Comparison of ENCODE assay signal across 9 mouse cellular contexts in the genomic region with DNA sequence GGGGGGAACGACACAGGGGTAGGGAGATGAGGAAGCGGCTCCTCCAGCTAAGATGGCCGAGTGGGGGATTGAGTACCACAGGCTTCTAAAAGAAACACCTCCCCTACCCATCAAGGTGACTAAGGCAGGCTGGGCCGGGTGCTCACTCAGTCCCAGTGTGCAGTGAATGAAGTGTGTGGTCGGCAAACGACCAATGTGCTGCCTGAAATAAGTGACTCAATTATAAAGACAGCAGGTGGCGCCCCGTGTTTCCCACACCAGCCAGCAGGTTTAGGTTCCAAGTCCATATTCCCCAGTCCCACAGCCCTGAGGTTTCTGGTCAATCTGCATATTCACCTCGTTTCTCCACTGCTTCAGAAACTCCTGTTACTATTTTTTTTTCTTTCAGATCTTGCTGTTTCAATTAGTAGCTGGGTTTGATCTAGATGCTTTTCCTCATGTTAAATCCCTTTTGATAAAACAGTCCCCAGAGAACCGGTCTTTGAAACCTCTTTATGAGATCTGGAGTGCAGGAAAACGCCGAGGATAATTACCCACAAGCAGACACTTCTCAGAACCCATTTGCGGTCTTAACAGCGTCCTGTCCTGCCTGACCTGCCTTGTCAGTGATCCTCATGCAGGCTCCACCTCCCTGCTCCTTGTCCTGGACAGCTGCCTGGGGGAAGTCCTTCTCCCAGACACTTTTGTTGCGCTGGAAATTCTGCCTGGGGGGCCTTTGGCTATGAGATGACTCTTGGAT. TPM values are rescaled to one million over a fixed set of nuclear protein-coding genes. Genes with fewer than 3 reads are reported as not detected.
A peak's percentile ranks its signal among the peaks of the same experiment; 100 is the strongest.
DNase-seq lines count a peak whose midpoint lies in the region; ATAC-seq lines count a peak whose summit lies in the region.
"Had no signal": no experiment of that assay in that cellular context is flagged by ENCODE, and none has a peak within 500 bp of the region (broad histone marks: within the 10 kb centered on the region; RNA-seq: fewer than 3 reads in every experiment).

No protein-coding gene starts in this region.

- peak; percentile 69 for ATAC-seq in erythroblast, adult 5-6 weeks (replicated peaks; ENCODE audit: low FRiP score, poor library complexity, severe bottlenecking)
- no peak for ATAC-seq in limb, embryonic 12.5 days (ENCODE audit: insufficient number of reproducible peaks, insufficient read depth, low FRiP score, low TSS enrichment, low read depth)

- peak; percentile 32 for DNase-seq in right cerebral cortex, adult 18-20 months
- no peak for DNase-seq in right cerebral cortex, postnatal 25 days
- peak; percentile 66 for DNase-seq in adrenal gland, postnatal 14 days
- DNase-seq in induced T-regulatory cell, adult 2 months (ENCODE audit: low read depth) = peak; percentile 65
- DNase-seq in naive thymus-derived CD4-positive, alpha-beta T cell, adult 2 months (ENCODE audit: low read depth) = peak; percentile 78
- DNase-seq in thymus, postnatal 4 days = peak; percentile 74

- H3K36me3 ChIP-seq in limb, embryonic 12.5 days = no peaks in the 10 kb centered on the region

- no peak overlapping the region for H3K9ac ChIP-seq in limb, embryonic 12.5 days (replicated peaks)

- peaks cover 4% of the 10 kb centered on the region; the same call in 1 of the 2 replicates for H3K27me3 ChIP-seq in limb, embryonic 12.5 days

- H3K4me2 ChIP-seq in limb, embryonic 12.5 days = 0 out of 2 replicates have a peak overlapping the region, but pooled peaks have one; percentile 1

- WGBS in limb, embryonic 12.5 days = 23% methylated on average over 15 of the region's 15 CpGs

- no peak overlapping the region for H3K27ac ChIP-seq in limb, embryonic 12.5 days

- peaks cover 18% of the 10 kb centered on the region for H3K4me1 ChIP-seq in limb, embryonic 12.5 days (replicated peaks)

- H3K9me3 ChIP-seq in limb, embryonic 12.5 days = no peaks in the 10 kb centered on the region

- H3K4me3 ChIP-seq in limb, embryonic 12.5 days (replicated peaks) = no peak overlapping the region
- H3K4me3 ChIP-seq: myocyte had no signal

RNA-seq across cellular contexts. Expression of a gene that starts 27.5 kb away (rescaled TPM):
- 39.8 and 46.4 TPM in 2 replicates for total RNA-seq in adrenal gland, postnatal 14 days (2021)
- 39.4 and 43.5 TPM in 2 replicates for total RNA-seq in erythroblast, adult 5-6 weeks (2015; ENCODE audit: low replicate concordance)
- 102 and 103 TPM in 2 replicates for total RNA-seq in erythroblast, adult 5-6 weeks (2017; ENCODE audit: low replicate concordance)
- 31.4 and 35.0 TPM in 2 replicates for polyA plus RNA-seq in limb, embryonic 12.5 days (2016; fragmentation: Nextera tagmentation; extraction: Ambion mirVana)
